Mouse (Mus musculus) midbrain, embryonic 11.5 days (tissue): ENCODE measurements at regions not wholly inside any gene's neighbourhood (a gene's known extent, or its start where the extent isn't known, plus 50 kb on each side); places are given as distances from the start of the nearest gene placed in this dataset.

Experiments
- ATAC-seq: fragments of 200-750 bp; cut with Nextera tagmentation; 2 replicates; pipeline ENCODE4 v1.8.0; 2017; ENCODE audit warnings: moderate TSS enrichment, moderate library complexity; ENCODE audit not compliant: low FRiP score
- DNase-seq: peaks from one replicate; pipeline ENCODE4 v3.0.0; 2015; ENCODE audit warnings: low spot score; ENCODE audit errors: missing footprints
- H3K27ac ChIP-seq: fragments of 300-500 bp; sonication (generic); 2 replicates; pipeline ENCODE4 v1.5.1; 2014; ENCODE audit warnings: low read depth, low read length
- H3K27me3 ChIP-seq: fragments of 300-500 bp; sonication (generic); 2 replicates; pipeline ENCODE4 v1.6.1; 2014; ENCODE audit warnings: mild to moderate bottlenecking, low read length, moderate library complexity, mixed read lengths; ENCODE audit not compliant: control insufficient read depth, insufficient read depth
- H3K36me3 ChIP-seq: fragments of 300-500 bp; sonication (generic); 2 replicates; pipeline ENCODE4 v1.6.1; 2014; ENCODE audit warnings: mild to moderate bottlenecking, low read length, moderate library complexity, mixed read lengths; ENCODE audit not compliant: control insufficient read depth, insufficient read depth
- H3K4me1 ChIP-seq: fragments of 300-500 bp; sonication (generic); 2 replicates; pipeline ENCODE4 v1.6.1; 2014; ENCODE audit warnings: low read length; ENCODE audit not compliant: control insufficient read depth, insufficient read depth
- H3K4me2 ChIP-seq: fragments of 300-500 bp; sonication (generic); 2 replicates; pipeline ENCODE4 v1.6.1; 2014; ENCODE audit warnings: mild to moderate bottlenecking, moderate library complexity
- H3K4me3 ChIP-seq: fragments of 300-500 bp; sonication (generic); 2 replicates; pipeline ENCODE4 v1.5.1; 2014; ENCODE audit warnings: low read depth, low read length
- H3K9ac ChIP-seq: fragments of 300-500 bp; sonication (generic); 2 replicates; pipeline ENCODE4 v1.6.1; 2014; ENCODE audit warnings: low read length
- H3K9me3 ChIP-seq: fragments of 300-500 bp; sonication (generic); 2 replicates; pipeline ENCODE4 v1.6.1; 2016; ENCODE audit warnings: low read length; ENCODE audit not compliant: control insufficient read depth
- WGBS: fragments of 180-500 bp; shearing (Covaris S2); extraction: QIAGEN DNeasy Blood & Tissue Kit; methylation state at CpG from one replicate; pipeline ENCODE4 v1.1.7; 2014; 5-methylcytosine and 5-hydroxymethylcytosine counted together

DNA sequence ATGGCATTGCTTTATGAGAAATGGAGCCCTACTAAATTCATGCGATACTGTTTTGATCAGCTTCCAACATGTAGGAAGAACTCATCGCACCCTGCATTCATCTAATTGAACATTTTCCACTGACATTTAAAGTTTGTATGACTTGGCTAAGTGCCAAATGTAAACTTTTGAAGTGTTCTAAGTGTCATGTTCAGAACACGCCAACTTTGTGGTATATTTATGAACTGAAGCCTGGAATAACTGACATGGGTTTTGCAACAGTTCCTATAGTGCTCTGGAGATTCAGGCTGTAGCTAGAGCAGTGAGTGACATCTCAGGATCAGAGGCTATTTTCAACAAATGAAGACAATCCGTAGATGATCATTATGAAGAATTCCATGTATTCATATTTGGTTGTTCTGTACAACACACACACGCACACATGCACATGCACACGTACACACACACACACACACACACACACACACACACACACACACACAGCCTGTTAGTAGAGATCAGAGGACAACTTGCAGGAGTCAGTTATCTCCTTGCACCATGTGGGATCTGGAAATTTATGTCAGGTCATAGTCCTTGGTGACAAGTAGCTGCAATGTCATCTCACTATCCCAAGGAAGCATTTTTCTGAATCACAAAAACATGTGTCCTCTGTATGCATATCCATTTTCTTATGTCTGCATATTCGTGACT lies 349.5 kb upstream of the Adgrl3 start:
- ATAC-seq, result no peak

DNA sequence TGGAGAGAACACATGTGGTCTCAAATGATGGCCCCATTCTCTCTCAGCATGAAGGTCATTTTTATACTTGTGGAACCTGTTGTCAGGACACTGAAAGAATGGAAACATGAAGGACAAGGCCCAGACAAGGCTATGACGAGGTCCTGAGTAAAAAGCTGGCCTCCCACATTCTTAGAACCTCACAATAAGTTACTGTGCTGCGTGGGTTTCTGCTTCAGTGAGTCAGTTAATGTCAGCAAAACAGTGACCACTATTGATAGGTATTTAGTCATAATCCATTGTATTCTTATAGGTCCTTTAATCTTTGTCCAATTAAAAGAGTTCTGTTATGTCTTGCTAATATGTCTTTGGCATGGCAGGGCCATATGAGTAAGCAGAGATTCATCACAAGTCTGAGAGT lies 336.5 kb upstream of the Adgrl3 start:
- H3K4me2 ChIP-seq, result no peak overlapping the region
- H3K9me3 ChIP-seq, result no peaks in the 10 kb centered on the region
- no peak for DNase-seq
- no peaks in the 10 kb centered on the region for H3K4me1 ChIP-seq
- H3K9ac ChIP-seq, result no peak overlapping the region
- ATAC-seq, result no peak
- H3K27me3 ChIP-seq, result no peaks in the 10 kb centered on the region
- H3K36me3 ChIP-seq, result no peaks in the 10 kb centered on the region
- H3K27ac ChIP-seq, result no peak overlapping the region
- no peak overlapping the region for H3K4me3 ChIP-seq
- WGBS, result 67% methylated on average over 2 of the region's 2 CpGs

More for the DNA sequence above, 349.5 kb upstream of the Adgrl3 start:
- H3K9me3 ChIP-seq, result no peaks in the 10 kb centered on the region
- no peak overlapping the region for H3K27ac ChIP-seq
- WGBS, result 85% methylated on average over 7 of the region's 7 CpGs
- no peaks in the 10 kb centered on the region for H3K27me3 ChIP-seq
- DNase-seq, result no peak
- no peak overlapping the region for H3K9ac ChIP-seq
- H3K4me3 ChIP-seq, result no peak overlapping the region
- no peaks in the 10 kb centered on the region for H3K4me1 ChIP-seq
- H3K4me2 ChIP-seq, result no peak overlapping the region
- H3K36me3 ChIP-seq, result no peaks in the 10 kb centered on the region

GRCm38 (mm10) chr5:80700848-80701247 lies 319.1 kb upstream of the Adgrl3 start:
- whole genome bisulfite sequencing, result 93% methylated on average over 2 of the region's 2 CpGs
- Histone ChIP-seq H3K4me2 (no peak overlapping the region), H3K4me3 (no peak overlapping the region), H3K9me3 (no peaks in the 10 kb centered on the region), H3K9ac (no peak overlapping the region), H3K4me1 (no peaks in the 10 kb centered on the region), H3K36me3 (no peaks in the 10 kb centered on the region), H3K27me3 (no peaks in the 10 kb centered on the region), H3K27ac (no peak overlapping the region)
- no peak for ATAC-seq
- no peak for DNase-seq

- Histone ChIP-seq H3K4me3 (no peak overlapping the region), H3K9me3 (no peaks in the 10 kb centered on the region), H3K4me2 (no peak overlapping the region), H3K27ac (no peak overlapping the region), H3K27me3 (no peaks in the 10 kb centered on the region), H3K9ac (no peak overlapping the region), H3K4me1 (no peaks in the 10 kb centered on the region), H3K36me3 (no peaks in the 10 kb centered on the region)
- ATAC-seq (no peak), DNase-seq (no peak)
- 78% methylated on average over 2 of the region's 2 CpGs for WGBS
Measured at GRCm38 (mm10) chr5:80704732-80705131, 315.2 kb upstream of the Adgrl3 start.

- H3K27ac ChIP-seq, result no peak overlapping the region
- H3K9me3 ChIP-seq, result no peaks in the 10 kb centered on the region
- no peaks in the 10 kb centered on the region for H3K4me1 ChIP-seq
- no peaks in the 10 kb centered on the region for H3K36me3 ChIP-seq
- 74% methylated on average over 8 of the region's 8 CpGs for WGBS
- no peak overlapping the region for H3K9ac ChIP-seq
- DNase-seq, result no peak
- ATAC-seq, result no peak
- no peaks in the 10 kb centered on the region for H3K27me3 ChIP-seq
- H3K4me2 ChIP-seq, result no peak overlapping the region
- no peak overlapping the region for H3K4me3 ChIP-seq
Measured at GRCm38 (mm10) chr5:80706645-80707056, 313.3 kb upstream of the Adgrl3 start.
